ENCODE assay signal across 9 mouse cellular contexts in the genomic region with DNA sequence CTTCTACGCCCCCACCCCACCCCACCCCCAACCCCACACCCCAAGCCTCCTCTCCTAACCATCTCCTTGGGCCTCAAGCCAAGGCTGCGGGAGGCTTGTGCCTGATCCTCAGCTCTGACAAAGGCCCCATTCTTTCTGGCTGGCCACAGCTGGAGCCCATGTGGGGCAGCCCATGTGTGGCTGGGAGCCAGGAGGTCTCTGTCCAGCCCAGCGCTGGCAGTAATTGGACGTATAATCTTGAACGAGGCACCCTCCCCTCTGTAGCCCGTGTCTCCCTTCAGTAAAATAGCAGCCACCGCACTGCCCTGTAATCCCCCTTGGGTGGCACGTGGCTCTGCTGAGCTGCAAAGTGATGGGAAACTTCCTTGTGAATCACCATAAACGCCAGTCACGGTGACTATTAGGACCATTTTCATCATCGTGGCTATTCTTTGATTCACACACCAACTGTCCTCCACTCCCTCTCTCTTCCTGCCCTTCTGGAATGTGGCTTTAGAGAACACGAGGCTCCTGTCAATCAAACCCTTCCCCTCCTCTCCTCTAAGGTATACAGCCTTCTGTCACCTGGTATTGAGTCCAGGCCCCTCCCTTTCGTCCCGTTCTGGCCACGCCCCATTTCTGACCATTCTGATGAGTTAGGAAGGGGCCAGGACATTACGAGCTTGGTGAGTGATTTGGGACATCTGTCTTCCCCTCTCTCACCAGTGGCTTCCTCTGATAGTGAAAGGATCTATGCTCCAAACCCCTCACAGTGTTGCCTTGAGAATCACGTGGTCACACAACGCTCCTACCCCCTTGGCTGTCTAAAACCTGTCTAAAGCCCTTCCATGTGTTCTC. TPM values are rescaled to one million over a fixed set of nuclear protein-coding genes. Genes with fewer than 3 reads are reported as not detected.
DNase-seq lines count a peak whose midpoint lies in the region; ATAC-seq lines count a peak whose summit lies in the region.
"Had no signal": no experiment of that assay in that cellular context is flagged by ENCODE, and none has a peak within 500 bp of the region (broad histone marks: within the 10 kb centered on the region; RNA-seq: fewer than 3 reads in every experiment).

No protein-coding gene starts in this region.

- no peak overlapping the region for H3K27ac ChIP-seq in forebrain, embryonic 15.5 days (replicated peaks)
- H3K27ac ChIP-seq in limb, embryonic 15.5 days: peak overlapping the region; percentile 54
- H3K27ac ChIP-seq: layer of hippocampus, adult 2 months had no signal

- DNase-seq in kidney, postnatal 10 days: peak; percentile 16
- DNase-seq in kidney, adult 8-10 months: no peak
- peak; percentile 65 for DNase-seq in R1 (ENCODE audit: low read depth, low spot score)
- peak; percentile 83 for DNase-seq in testis, postnatal 10 days (ENCODE audit: low spot score)
- DNase-seq in ovary, postnatal 14 days (ENCODE audit: low spot score): no peak
- DNase-seq in ovary, adult 18-20 months (ENCODE audit: low spot score): no peak

- no peak overlapping the region for H3K9ac ChIP-seq in forebrain, embryonic 15.5 days (replicated peaks)
- no peak overlapping the region for H3K9ac ChIP-seq in limb, embryonic 15.5 days

- WGBS in forebrain, embryonic 15.5 days: 8% methylated on average over 18 of the region's 18 CpGs
- 12% methylated on average over 17 of the region's 18 CpGs for WGBS in limb, embryonic 15.5 days

- no peaks in the 10 kb centered on the region; the same call in 1 of the 2 replicates for H3K27me3 ChIP-seq in forebrain, embryonic 15.5 days
- peaks cover 22% of the 10 kb centered on the region for H3K27me3 ChIP-seq in limb, embryonic 15.5 days

- peaks cover 19% of the 10 kb centered on the region for H3K4me1 ChIP-seq in forebrain, embryonic 15.5 days
- peaks cover 40% of the 10 kb centered on the region for H3K4me1 ChIP-seq in limb, embryonic 15.5 days

- H3K36me3 ChIP-seq in forebrain, embryonic 15.5 days: no peaks in the 10 kb centered on the region
- no peaks in the 10 kb centered on the region; the same call in 1 of the 2 replicates for H3K36me3 ChIP-seq in limb, embryonic 15.5 days

- peak; percentile 63; the same call in 1 of the 2 replicates for ATAC-seq in forebrain, embryonic 15.5 days (replicated peaks)
- ATAC-seq in limb, embryonic 15.5 days (ENCODE audit: insufficient number of reproducible peaks, low FRiP score, low TSS enrichment, low read depth): peak; percentile 69

- peak overlapping the region; percentile 6; the same call in 1 of the 2 replicates for H3K4me2 ChIP-seq in forebrain, embryonic 15.5 days (replicated peaks)
- peak overlapping the region; percentile 15 for H3K4me2 ChIP-seq in limb, embryonic 15.5 days

- no peak overlapping the region for H3K4me3 ChIP-seq in forebrain, embryonic 15.5 days
- no peak overlapping the region for H3K4me3 ChIP-seq in limb, embryonic 15.5 days
- H3K4me3 ChIP-seq: layer of hippocampus, adult 2 months had no signal

- H3K9me3 ChIP-seq in forebrain, embryonic 15.5 days: no peaks in the 10 kb centered on the region
- no peaks in the 10 kb centered on the region for H3K9me3 ChIP-seq in limb, embryonic 15.5 days

RNA-seq across cellular contexts. Expression of a gene that starts 2.8 kb away (rescaled TPM):
- polyA plus RNA-seq in forebrain, embryonic 15.5 days (2015; fragmentation: Nextera tagmentation; extraction: Ambion mirVana): 0.29 TPM in 1 of 2 replicates, not detected in the other
- 4.3 TPM in 2 replicates for polyA plus RNA-seq in limb, embryonic 15.5 days (2015; fragmentation: Nextera tagmentation; extraction: Ambion mirVana)

RNA-seq across cellular contexts. Expression of a gene that starts 16.8 kb away (rescaled TPM):
- 0.05 TPM in 1 of 2 replicates, not detected in the other for polyA plus RNA-seq in forebrain, embryonic 15.5 days (2015; fragmentation: Nextera tagmentation; extraction: Ambion mirVana)
- polyA plus RNA-seq in limb, embryonic 15.5 days (2015; fragmentation: Nextera tagmentation; extraction: Ambion mirVana): 1.2 and 1.3 TPM in 2 replicates

RNA-seq across cellular contexts. Expression of a gene that starts 18.8 kb away (rescaled TPM):
- polyA plus RNA-seq in forebrain, embryonic 15.5 days (2015; fragmentation: Nextera tagmentation; extraction: Ambion mirVana): 0.94 and 1.1 TPM in 2 replicates
- polyA plus RNA-seq in limb, embryonic 15.5 days (2015; fragmentation: Nextera tagmentation; extraction: Ambion mirVana): 108 and 113 TPM in 2 replicates

RNA-seq across cellular contexts. Expression of a gene that starts 53.6 kb away (rescaled TPM):
- not detected in 2 replicates for polyA plus RNA-seq in forebrain, embryonic 15.5 days (2015; fragmentation: Nextera tagmentation; extraction: Ambion mirVana)
- polyA plus RNA-seq in limb, embryonic 15.5 days (2015; fragmentation: Nextera tagmentation; extraction: Ambion mirVana): not detected in 2 replicates

RNA-seq across cellular contexts. Expression of a gene that starts 57.5 kb away (rescaled TPM):
- polyA plus RNA-seq in forebrain, embryonic 15.5 days (2015; fragmentation: Nextera tagmentation; extraction: Ambion mirVana): 6.1 and 6.4 TPM in 2 replicates
- polyA plus RNA-seq in limb, embryonic 15.5 days (2015; fragmentation: Nextera tagmentation; extraction: Ambion mirVana): 107 and 110 TPM in 2 replicates

Comparison
In these comparisons a context has a peak if more than half of its experiments do, and no peak if none do; other contexts are left out.
1. DNase-seq: peak in kidney, postnatal 10 days (single experiment), R1 (single experiment) and testis, postnatal 10 days (single experiment); none in kidney, adult 8-10 months (0 of 2), ovary, postnatal 14 days (single experiment) and ovary, adult 18-20 months (single experiment).
2. RNA of a gene that starts 18.8 kb away (polyA plus RNA-seq): 108 to 113 TPM in limb, embryonic 15.5 days; 0.94 to 1.1 TPM in forebrain, embryonic 15.5 days; every median in the first group is over 10 times any median in the second.